Mouse (Mus musculus) Muller cell, postnatal 12 days (primary cell): ENCODE measurements around the gene Ints1.
"Not testable (repeated sequence)": the region's sequence is repeated elsewhere in the genome, so short reads cannot be mapped to it uniquely, and the experiment has no call there.

Experiments
- DNase-seq: peaks from one replicate; pipeline ENCODE4 v3.0.0-alpha.2; 2015; ENCODE audit errors: inconsistent ontology term

Gene Ints1

DNA sequence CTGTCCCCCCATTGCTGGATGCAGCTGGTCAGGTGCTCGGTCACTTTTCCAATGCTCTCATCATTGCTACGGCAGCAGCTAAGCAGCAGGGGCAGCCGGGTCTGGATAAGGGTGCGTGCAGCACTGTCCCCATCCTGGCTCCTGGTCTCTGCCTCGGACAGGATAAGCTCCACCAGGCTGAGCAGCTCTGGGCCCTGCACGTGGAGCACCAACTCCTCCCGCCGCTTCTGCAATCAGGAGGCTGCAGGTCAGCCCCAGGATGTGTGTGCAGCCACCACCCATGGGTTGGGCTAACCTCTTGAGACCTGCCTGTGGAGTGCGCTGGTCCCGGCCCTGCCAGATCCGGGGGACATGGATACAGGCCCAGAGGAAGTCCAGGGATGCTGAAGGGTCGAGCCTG lies 19.3 kb downstream of the Ints1 start:
- no peak for DNase-seq

DNA sequence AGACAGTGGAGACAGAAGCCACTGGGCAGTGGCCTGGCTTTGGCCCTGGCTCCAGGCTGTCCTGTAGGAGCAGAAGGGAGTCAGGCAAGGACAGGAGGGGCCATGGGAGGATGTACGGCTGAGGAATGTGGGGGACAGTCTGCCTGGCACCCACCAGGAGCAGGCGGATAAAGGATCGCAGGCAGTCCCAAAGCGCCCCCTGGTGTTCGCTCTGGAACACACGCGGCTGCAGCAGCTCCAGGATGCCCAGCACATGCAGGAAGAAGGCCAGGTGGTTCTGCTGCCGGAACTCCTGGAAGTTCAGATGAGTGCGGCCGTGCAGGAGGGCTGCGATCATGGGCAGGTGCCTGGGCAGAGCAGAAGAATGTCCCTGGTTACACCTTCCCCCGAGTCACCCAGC lies 20.7 kb downstream of the Ints1 start:
- peak; percentile 43 for DNase-seq

DNA sequence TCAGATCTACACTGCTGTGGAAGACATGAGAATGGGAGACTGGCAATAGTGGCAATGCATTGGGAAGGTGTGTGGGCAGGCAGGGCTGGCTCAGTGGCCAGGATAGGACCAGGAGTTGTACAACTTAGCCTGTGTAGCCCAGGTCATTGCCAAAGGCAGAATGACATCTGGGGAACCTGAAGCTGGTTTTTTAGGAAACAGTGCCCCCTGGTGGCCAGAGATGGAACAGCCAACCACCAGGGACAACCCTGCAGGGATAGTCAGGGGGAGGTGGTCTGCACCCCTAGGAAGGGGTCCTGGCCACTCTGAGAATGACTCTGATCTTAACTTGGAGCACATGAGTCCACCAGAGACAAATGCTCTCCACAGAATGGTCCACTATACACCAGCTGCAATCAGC lies 24.9 kb downstream of the Ints1 start:
- peak; percentile 51 for DNase-seq

DNA sequence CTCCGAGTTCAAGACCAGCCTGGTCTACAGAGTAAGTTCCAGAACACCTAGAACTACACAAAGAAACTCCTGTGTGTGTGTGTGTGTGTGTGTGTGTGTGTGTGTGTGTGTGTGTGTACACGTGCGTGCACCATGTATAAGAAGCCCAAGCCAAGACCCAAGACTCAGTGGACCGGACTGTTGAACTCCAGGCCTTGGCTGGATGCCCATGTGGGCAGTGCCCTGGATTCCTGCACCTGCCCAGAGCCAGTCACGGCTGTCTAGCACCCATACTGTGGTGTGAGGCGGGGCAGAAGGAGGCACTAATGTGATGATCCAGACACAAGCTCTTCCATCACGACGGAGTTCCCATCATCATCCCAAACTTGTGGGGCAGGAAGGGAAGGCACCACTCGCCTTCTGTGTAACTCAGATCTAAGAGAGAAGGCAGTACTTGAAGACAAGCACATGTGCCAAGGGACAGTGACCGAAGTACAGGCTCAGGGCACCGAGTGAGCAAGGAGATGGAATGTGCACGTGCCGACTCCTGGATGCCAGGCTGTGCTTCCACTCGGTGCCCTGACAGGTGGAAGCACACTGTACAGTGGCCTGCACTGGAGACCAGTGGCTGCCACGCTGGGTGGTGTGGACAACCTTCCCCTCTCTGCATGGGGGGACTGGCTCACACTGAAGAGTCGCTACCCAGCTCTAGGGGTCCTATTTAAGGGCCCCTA lies 25.9 kb downstream of the Ints1 start:
- no peak for DNase-seq

DNA sequence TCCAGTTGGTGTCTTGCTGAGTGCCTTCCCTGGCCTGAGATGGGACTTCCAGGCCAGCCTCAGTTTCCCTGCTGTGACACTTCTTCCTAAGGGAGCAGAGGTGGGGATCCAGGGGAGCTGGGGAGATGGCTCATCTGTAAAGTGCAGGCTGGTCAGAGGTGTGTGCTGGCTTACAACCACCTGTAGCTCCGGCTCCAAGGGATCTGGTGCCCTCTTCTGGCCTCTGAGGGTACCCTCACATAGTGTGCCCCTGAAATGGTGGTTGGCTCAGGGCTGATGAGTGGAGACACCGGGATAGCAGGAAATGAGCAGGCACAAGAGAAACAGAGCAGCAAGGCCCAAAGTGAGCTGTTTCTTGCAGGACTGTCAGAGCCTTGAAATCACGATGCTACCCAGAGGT lies 29.7 kb downstream of the Ints1 start:
- peak; percentile 71 for DNase-seq

DNA sequence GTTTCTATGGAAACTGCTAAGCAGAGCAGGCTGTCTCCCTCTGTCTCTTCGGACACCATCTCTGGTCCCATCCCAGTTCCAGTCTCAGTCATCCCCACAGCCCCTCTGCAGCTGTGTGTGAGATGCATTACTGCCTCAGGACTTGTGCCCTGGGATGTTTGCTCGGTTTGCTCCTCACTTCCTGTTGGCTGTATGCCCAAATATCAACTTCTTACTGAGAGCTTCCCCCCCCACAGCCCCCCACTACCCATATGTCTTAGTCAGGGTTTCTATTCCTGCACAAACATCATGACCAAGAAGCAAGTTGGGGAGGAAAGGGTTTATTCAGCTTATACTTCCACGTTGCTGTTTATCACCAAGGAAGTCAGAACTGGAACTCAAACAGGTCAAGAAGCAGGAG lies 32.8 kb downstream of the Ints1 start:
- DNase-seq, result not testable (repeated sequence)

DNA sequence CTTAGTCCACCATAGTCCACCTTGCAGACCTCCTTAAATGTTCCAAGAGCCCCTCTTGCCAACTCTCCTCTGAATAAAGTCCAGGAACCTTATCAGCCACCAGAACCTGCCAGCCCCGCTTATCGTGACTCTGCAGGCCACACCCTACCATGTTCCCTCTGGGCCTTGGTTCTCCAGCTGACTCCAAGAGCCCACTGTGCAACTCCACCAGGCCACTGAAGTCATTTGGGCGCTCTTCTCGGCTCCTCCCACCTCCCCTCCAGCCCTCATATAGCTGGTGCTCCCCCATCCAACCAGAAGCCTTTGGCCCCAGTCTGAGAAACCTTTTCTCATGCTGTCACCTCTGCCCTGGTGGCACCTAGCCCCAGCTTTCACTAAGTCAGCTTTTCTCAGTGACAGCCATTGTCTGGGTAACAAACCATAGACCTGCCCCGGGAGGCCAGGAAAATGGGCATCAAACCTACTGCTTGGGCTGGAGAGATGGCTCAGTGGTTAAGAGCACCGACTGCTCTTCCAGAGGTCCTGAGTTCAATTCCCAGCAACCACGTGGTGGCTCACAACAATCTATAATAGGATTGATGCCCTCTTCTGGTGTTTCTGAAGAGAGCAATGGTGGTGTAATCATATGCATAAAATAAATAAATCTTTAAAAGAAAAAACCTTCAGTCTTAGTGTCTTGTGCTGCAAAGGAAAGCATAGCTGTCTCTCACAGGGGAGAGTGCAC lies 36.7 kb downstream of the Ints1 start:
- DNase-seq, result no peak

DNA sequence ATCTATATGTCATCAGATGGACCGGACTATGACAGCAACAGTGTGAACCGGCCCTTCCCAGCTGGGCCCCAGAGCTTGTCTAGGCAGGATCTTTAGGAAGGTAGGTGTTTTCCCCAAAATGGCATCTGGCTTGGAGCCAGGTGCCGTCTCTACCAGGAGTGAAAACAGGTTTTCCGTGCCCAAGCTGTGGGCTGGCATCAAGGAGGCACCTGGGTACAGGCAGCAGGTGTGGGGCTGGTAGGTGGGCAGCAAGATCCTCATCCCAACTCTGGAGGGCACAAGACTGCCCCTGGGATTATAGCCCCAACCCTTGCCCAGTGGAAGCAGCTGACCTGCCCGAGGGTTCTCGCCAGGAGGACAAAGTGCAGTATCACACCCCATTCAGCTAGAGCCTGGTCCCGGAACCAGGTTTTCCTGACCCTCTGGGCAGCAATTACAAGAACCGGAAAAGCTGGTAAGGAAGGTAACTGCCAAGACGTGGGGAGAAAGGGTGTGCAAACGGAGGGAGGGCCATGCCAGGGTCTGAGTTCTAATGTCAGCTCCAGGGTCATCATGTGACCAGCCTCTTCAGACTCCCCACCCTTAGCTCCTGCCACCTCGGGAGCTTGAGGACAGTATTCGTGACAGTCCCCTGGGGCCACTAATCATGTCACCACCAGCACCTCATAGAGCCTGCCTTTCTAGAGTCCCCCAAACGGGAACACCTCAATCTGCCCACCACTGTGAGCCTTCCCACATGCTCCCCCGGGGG lies 37.5 kb downstream of the Ints1 start:
- no peak for DNase-seq

DNA sequence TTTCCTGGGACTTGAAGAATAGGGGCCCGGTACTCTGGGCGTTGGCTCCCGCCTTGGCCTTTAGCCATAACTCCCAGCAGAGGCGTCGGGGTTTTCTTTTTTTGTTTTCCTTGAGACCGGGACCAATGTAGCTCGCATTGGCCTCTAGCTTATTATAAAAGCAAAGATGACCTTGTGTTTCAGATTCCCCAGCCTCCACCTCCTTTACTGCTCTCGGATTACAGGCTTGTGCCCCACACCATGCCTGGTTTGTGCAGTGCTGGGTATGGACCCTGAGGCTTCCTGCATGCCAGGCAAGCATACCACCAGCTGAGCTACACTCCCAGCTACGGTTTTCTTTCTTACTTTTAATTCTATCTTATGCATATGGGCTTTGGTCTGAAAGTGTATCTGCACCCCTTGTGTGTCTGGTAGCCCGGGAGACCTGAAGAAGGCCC lies 39.0 kb downstream of the Ints1 start:
- no peak for DNase-seq

DNA sequence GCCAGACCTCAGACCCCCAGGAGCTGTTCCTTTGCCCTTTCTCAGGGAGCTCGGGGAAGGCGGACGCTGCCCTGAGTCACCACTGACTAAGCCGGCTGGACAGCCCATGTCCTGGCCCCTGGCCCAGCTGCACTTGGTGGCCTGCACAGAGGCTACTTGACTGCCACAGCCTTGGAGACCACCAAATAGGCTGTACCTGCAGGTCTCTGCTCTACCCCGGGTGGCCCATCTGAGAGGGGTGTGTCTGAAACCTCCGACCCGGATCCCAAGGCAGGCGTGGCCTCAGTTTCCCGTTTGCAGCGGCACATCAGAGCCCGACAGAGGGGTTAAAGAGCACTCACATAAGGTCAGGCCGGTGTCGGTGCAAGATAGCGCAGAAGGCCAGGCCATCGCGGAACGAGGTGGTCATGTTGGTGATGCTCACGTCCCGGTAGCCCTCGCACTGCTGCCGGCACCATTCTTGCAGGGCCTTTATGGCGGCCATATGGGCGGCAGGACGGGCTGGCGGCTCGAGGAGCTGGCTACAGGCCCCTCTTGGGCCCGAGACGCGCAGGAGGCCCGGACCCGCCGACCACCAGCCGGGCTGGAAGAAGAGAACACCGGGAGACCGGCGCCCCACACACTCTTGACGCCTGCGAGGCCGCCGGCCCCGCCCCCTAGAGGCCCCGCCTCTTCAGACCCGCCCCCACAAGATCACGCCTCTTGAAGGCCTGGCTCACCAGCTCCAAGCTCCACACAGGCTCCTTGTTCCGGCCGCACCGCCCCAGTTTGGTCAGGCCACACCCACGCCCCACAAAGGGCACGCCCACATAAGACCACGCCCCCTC lies 39.6 kb downstream of the Ints1 start, which contains the start of gene Micall2:
Gene Micall2, minus strand, starts transcription at position 660 of the 827 bp plus-strand sequence.
- peak; percentile 99 for DNase-seq

DNA sequence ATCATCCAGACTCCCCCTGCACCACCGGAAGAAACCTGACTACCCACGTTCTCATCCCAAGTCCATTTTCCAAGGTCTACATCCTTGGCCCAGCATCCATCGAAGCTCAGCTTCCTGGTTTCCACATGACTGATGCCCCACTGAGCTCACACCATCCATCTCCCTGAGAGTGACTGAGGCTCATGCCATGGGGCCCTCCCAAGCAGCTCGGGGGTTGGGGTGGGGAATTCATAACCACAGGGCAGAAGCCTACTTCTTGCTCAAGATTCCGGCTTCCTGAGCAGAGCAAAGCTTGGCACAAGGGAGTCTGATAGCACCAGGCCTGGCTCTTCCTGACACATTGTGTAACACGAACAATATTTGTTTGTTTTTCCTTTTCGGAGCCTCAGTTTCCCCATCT lies 40.7 kb downstream of the Ints1 start:
- peak; percentile 51 for DNase-seq

DNA sequence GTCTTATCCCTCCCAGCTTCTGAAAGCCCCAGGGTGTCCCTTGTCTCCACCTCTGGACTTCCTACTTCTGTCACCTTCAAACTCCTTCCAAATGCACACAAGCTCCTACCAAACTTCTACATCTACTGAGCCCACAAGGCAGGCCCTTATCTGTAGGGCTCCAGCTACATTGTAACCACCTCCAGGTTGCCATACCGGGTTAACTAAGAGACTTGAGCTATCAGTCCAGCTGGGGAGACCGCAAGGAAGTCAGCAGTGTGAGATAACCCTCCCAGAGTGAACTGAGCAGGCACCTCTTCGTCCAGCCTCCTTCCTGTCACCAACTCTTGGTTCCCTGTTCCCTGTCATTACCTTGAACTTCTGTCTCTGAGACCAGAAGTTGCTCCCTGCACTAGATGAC lies 41.5 kb downstream of the Ints1 start:
- DNase-seq, result no peak

DNA sequence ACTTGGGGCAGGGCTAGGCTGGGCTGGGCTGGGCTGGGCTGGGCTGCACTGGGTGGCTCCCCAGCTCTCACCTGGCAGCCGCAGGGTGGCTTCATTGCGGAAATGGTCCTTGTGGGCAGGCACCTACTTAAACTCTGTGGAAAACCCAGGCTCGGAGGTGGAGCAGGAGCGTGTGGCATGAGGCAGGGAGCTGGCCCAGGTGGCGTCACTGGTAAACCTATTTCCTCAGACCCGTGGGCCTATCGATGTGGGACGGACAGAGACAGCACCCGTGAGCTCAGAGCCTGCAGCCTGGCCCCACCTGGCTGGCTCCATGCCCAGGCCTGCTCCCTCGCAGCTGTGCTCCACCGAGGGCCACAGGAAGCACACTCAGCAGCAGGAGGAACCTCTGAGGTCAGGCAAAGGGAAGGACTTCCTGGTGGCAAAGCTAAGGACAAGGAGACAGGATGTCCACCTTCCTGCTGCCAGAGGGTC lies 42.8 kb downstream of the Ints1 start:
- DNase-seq, result no peak

DNA sequence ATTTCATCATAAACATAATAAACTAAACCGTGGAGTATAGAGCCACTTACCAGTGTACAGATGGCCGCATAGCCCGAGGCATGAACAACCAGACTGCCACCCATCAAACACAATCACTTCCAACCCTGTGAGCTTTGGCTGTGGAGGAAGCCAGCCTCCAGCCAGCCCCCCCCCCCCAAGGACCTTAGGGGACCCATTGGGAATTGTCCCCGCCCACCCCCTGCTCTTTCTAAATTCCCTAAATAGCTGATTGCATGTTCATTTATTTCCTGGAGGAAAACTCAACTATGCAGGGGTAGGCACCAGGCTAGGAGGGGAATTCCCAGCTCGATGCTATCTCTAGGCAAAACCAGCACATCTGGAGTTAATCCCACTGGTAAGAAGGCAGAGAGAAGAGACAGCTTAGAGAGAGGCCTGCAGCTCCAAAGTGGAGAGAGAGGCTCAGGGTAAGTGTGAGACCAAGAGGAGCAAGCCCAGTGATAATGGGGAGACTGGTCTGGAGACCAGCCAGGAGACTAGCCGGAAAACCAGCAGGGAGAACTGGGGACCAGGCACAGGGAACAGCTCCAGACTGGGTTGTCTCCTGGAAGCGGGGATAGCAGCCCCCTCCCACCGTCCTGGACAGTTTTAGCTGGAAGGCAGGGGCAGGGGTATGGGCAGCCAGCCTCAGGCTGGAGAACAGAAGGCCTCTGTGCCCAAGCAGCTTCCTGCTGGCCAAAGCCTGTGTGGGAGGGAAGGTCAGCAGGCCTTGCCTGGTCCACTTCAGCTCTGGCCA lies 44.6 kb downstream of the Ints1 start:
- DNase-seq, result peak; percentile 97

DNA sequence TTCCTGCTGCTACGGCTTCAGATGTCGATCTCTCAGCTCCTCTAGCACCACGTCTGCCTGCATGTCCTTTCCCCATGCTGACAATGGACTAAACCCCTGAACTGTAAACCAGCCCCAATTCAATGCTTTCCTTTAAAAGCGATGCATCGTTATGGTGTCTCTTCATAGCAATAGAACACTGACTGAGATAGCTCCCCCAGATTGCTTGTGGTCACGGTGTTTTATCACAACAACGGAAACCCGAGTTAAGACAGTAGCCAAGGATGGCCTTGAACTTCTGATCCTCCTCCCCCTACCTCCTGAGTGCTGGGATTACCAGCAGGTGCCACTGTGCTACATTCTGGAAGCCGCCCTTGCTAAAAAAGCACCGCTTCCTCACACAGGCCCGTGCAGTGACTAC lies 48.2 kb downstream of the Ints1 start:
- DNase-seq, result no peak

DNA sequence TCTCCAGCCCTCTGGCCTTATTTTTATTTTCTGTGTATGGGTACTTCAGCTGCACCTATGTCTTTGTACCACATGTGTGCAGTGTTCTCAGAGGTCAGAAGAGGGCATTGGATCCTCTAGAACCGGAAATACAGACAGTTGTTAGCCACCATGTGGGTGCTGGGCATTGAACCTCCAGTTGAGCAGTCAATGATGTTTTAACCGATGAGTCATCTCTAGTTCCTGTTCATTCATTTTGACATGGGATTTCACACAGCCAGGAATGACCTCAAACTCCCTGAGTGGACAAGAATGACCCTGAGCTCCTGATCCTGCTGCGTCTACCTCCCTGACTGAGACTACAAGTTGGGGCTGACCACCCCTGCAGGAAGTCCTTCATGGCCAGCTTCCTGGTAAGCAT lies 49.3 kb downstream of the Ints1 start:
- DNase-seq, result peak; percentile 36

DNA sequence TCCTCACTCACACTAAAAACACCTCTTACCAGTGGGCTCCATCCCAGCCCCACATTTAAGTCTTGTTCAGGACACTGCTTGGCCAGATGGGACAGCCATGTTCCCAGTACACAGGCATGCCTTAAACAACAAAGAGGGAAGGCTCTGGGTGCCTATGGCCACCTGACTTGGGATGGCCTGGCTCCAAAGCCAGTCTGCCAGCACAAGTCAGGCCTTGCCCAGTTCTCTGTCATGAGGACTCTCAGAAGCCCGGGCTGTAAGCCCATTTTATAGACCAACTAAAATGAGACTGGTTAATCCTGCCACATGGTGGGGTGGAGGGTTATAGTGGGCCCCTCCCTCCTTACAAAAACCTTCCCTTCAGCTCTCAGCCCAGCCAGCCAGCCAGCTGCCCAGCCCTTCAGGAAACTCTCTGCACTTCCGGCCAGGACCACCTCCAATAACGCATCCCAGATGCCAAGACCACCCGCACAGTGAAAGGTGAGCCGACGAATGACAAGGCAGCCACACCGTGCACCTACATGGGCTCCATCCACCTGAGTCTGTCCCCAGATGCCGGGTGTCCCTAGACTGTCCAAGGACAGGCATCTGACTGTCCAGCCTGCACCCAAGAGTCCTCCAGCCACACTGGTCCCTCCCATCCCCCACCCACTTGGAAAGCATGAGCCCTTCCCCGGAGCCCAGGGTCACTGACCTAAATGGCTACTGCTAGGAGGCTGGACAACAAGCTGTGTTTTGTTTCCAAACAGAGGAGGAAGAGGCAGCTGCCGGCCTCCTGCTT lies 50.9 kb downstream of the Ints1 start:
- DNase-seq, result peak; percentile 64

DNA sequence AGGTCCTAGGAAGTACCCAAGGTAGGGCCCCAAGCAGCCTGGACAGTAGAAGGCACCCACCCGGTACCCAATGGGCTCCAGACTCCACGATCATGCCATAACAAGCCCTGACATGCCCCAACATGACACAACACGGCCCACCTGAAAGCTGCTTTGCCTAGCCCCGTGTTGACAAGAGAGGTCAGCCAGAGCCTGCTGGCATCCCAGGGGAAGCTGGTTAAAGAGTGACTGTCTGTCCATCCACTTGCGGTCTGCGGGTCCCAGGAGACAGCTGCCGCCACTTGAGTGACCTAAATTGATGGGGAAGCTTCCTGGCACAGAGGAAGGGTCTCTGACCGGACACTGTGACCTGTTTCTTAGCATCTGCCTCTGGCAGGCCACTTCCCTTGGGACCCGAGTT lies 52.4 kb downstream of the Ints1 start:
- DNase-seq, result peak; percentile 72

DNA sequence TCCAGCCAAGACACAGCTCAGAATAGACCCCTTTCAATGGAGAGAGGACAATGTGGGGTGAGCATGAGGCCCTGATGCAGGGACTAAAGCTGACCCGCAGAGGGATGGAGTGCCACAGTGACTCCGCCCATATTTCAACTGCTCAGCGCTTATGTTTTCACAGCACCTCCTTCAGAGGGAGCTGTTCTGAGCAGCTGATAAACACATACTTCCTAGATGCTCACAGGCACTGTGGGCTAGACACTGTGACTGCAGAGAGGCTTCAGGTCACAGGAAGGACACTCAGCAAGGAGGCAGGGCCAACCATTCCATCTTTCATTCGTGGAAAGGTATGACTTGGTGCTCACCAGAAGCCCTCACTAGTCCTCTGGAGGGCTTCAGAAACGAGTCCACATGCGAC lies 52.8 kb downstream of the Ints1 start:
- DNase-seq, result no peak

DNA sequence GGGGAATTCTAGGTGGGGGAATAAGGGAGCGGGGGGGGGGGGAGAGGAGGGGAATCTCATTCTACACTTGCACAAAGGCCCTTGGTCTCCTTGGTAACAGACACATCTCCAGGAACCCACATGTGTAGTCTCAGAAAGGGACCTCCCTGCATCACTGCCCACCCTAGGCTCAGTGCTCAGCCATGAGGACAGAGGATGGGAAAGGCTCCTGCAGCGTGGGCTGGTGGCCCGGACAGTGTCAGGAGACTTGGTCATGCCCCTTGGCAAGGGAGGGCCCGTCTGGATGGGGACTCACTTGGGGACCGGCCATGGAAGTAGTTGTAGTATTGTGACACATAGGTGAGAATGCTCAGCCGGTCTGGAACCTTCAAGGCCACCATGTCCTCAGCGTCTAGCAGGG lies 56.5 kb downstream of the Ints1 start:
- DNase-seq, result no peak
